Mouse (Mus musculus): Measurements from ENCODE around the gene Epb41l4b.
A peak's percentile ranks its signal among the peaks of the same experiment; 100 is the strongest.

The Epb41l4b gene

DNA sequence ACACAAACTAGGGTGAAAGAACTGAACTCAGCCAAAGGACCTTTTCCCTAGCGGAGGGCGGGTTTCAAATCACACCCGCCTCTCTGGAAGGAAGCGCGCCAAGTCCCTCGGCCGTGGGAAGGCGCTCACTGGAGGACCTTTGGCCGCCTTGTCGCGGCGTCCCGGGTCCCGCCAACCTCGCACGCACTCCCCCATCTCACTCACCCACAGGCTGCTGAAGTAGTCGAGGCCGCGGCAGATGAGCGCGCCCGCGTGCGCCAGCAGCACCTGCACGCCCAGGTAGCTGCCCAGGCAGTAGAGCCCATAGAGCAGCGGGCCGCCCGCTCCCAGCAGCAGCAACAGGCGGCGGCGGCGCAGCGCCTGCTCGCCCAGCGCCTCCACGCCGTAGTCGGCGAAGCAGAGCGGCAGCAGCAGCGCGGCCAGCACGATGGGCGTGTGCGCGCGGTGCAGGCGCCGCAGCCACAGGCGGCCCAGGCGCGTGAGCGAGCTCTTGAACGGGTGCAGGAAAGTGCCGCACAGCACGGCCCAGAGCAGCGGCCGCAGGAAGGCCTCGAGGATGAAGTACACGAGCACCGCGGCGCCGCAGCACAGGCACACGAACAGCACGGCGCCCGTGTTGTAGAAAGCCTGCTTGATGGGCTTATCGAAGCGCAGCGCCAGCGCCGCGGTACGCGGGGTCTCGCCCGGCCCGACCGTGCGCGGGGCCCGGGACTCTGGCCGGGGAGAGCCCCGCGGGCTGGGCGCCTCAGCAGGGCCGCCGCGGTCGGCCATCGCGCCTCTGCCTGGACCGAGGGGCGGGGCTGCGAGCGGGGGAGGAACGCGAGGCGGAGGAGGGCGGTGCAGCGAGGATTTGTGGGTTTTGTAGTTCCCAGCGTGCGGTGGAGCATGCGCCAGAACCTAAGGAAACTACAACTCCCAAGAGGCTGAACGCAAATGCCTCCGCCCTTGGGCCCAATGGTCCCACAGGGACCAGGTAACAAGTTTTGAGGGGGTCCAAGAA is 196.3 kb downstream of the Epb41l4b start, which contains the start of gene Tmem245:
Gene Tmem245, minus strand, starts transcription at position 797 of the 1,000 bp plus-strand sequence.
- peak; percentile 69 to 83 for DNase-seq (ENCODE audit: low read depth in 1 of 2, low spot score in 2 of 2)

DNA sequence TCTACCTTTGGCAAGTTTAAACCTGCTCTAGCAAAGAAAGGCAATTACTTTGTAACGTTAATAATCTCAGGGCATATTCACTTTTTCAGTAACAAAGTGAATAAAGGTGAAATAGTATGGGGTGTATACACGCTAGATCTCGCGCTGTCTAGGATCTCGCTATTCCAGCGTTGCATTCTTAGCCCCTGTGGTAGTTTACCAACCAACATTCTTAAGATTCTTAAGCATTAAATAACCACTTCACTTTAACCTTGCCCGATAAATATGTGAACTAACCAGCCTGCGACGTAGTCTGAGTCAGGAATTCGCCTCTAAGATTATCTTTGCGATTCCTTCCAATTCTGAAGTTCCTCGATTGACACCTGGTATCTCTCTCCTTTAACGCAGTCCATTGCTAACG is 197.1 kb downstream of the Epb41l4b start:
- DNase-seq (ENCODE audit: low read depth in 1 of 2, low spot score in 2 of 2) = no peak

DNA sequence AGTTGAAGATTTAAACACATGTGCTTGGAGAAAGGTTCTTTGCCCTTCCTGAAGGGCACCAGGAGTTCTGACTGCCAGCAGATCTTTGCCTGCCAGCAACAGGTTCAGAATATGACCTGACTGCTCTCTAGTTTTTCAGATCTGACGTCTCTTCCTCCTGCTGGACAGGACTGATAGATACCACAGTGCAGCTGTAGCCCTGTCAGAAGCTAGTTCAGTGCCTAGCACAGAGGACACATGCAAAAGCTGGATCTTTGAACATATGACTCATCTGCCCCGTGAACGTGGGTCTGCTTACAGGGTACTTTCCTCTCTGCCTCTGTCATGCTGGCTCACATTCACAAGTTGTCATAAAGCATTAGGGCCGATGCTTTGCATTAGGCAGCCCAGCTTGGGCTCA is 199.0 kb downstream of the Epb41l4b start:
- no peak for DNase-seq (ENCODE audit: low read depth in 1 of 2, low spot score in 2 of 2)

DNA sequence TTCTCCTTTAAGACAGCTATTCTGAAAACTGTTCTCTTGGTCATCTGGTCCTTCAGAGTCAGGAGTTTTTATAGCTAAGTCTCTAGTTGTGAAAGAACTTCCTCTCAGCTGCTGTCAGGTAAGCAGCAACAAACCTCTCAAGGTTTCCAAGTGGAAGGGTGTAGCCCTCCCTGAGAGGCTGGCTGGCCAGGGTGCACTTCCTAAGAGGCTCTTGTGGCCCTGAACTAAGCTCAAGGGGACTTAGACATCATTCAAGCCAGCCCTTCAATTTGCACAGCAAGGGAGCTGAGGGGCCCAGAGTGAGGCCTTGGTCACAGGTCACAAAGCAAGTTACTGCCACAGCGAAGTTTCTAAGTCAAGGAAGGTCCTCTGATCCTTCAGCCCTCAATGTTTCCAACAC is 200.0 kb downstream of the Epb41l4b start:
- DNase-seq (ENCODE audit: low read depth in 1 of 2, low spot score in 2 of 2) = no peak

DNA sequence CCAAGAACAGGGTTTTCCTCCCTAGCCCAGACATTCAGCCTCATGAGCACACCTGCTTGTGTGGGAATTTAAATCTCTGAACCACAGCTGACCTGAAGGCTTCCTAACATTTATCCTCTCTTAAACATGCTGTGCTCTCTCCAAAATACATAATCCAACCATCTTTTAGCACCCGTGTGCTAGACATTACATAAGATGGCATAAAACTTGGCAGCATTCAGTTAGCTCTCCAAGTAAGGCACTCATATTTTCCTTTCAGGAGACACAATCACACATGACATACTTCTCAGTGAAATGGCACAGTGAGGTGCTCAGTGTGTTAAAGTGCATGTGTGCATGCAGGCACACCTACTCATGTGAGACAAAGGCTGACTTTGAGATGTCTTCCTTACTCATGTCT is 200.7 kb downstream of the Epb41l4b start:
- no peak for DNase-seq (ENCODE audit: low read depth in 1 of 2, low spot score in 2 of 2)
